Mouse (Mus musculus) lung, postnatal 25 days (tissue): ENCODE data around the gene Rps6ka2.
"Not testable (repeated sequence)": the region's sequence is repeated elsewhere in the genome, so short reads cannot be mapped to it uniquely, and the experiment has no call there.

Source experiments
- DNase-seq: peaks from one replicate; pipeline ENCODE4 v3.0.0; 2022; ENCODE audit warnings: low spot score

The Rps6ka2 gene

GRCm38 (mm10) chr17:7170304-7171295 lies 685 bp downstream of the Rps6ka2 start:
- no peak for DNase-seq

- DNase-seq = peak; percentile 28
Observed at GRCm38 (mm10) chr17:7173331-7174028, 3.6 kb downstream of the Rps6ka2 start.

- DNase-seq = no peak
Observed at GRCm38 (mm10) chr17:7175293-7175692, 5.4 kb downstream of the Rps6ka2 start.

- DNase-seq = peak; percentile 40
Observed at GRCm38 (mm10) chr17:7176394-7176793, 6.5 kb downstream of the Rps6ka2 start.

- DNase-seq = no peak
Observed at GRCm38 (mm10) chr17:7178196-7178595, 8.3 kb downstream of the Rps6ka2 start.

- DNase-seq = no peak
Observed at GRCm38 (mm10) chr17:7182187-7182586, 12.3 kb downstream of the Rps6ka2 start.

GRCm38 (mm10) chr17:7187037-7187436 lies 17.1 kb downstream of the Rps6ka2 start:
- not testable (repeated sequence) for DNase-seq

- DNase-seq = no peak
Observed at GRCm38 (mm10) chr17:7189425-7189824, 19.5 kb downstream of the Rps6ka2 start.

GRCm38 (mm10) chr17:7189975-7190374 lies 20.1 kb downstream of the Rps6ka2 start:
- no peak for DNase-seq

GRCm38 (mm10) chr17:7194140-7194840 lies 24.4 kb downstream of the Rps6ka2 start:
- DNase-seq = peak; percentile 72

- no peak for DNase-seq
Observed at GRCm38 (mm10) chr17:7197121-7197925, 27.4 kb downstream of the Rps6ka2 start.

GRCm38 (mm10) chr17:7204771-7205406 lies 35.0 kb downstream of the Rps6ka2 start:
- DNase-seq = no peak

GRCm38 (mm10) chr17:7206434-7207145 lies 36.7 kb downstream of the Rps6ka2 start:
- DNase-seq = no peak

- no peak for DNase-seq
Observed at GRCm38 (mm10) chr17:7210648-7211047, 40.7 kb downstream of the Rps6ka2 start.

GRCm38 (mm10) chr17:7211893-7212292 lies 42.0 kb downstream of the Rps6ka2 start:
- DNase-seq = no peak

GRCm38 (mm10) chr17:7213214-7213613 lies 43.3 kb downstream of the Rps6ka2 start:
- no peak for DNase-seq

GRCm38 (mm10) chr17:7214061-7214460 lies 44.1 kb downstream of the Rps6ka2 start:
- no peak for DNase-seq

- no peak for DNase-seq
Observed at GRCm38 (mm10) chr17:7217791-7218329, 47.9 kb downstream of the Rps6ka2 start.

GRCm38 (mm10) chr17:7218396-7218795 lies 48.5 kb downstream of the Rps6ka2 start:
- DNase-seq = no peak
